Mouse (Mus musculus): ENCODE measurements at regions not wholly inside any gene's neighbourhood (a gene's known extent, or its start where the extent isn't known, plus 50 kb on each side); places are given as distances from the start of the nearest gene placed in this dataset.

DNA sequence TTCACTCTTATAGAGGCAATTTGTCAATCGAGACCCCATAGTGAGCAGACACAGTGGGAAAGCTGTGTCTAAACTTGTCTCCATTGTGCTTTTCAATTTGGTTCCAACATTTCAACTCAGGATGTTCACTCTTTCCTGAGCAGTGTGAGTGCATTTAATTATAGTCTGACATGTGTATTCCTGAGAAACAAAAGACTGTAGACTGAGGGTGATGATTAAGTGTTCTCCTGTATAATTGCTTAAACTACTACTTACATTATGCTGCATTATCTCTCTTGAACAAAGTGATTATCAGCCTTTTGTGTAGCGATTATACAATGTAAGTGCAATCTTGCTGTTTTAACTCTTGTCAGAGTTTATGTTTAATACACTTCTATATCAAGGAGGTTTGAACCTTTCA, 87.9 kb downstream of the 1700008P02Rik start:
- no peak for DNase-seq

DNA sequence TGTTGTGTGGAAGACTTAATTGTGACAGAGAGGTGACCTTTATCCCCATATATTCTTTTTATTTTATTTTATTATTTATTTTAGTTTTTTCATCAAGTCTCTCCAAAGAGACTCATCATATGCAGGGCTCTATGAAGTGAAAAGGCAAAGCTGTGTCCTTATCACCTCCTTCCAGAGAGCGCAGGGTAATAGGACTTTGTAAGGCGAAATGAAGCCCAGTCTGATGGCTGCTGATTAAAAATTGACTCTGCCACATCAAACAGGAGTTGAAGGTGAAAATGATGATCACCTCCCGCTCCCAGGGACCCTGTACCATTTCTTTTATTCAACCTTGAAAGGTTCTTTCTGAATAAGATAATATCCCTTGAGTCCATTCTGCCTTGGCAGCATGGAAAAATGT, 94.3 kb downstream of the 1700008P02Rik start:
- DNase-seq: no peak

DNA sequence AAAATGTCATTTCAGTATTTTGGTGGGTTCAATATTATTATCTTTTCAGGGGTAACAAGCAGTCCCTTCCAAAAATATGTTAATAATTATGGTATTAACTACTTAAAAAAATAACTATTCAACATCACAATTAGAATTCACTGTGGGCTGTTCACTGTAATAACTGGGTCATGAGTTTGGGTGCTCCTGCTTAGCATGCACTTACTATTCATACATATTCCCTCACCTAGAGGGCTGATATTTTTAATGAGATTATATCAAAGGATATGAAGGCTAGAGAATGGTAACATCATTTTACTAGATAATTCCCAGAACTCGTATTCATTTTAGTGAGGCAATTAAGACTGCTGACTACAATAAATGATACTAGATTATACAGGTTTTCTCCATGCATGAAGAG, 95.1 kb downstream of the 1700008P02Rik start:
- DNase-seq: no peak

DNA sequence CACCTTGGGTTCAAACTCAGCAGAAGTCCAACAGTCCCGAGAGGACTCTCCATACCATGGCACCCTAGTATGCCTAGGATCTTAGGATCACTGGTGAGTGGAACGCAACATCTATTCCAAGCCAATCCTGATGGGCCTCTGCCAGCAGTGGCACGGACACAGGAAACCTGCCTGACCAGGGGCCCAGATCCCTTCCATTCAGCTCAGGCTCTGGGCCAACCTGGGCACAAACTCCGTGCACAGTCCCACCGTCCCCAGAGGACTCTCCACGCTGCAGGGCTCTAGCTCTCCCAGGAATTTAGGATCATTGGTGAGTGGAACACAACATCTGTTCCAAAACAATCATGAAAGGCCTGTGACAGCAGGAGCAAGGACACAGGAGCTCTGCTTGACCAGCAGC, 108.9 kb downstream of the 1700008P02Rik start:
- DNase-seq: peak; percentile 5 to 23

DNA sequence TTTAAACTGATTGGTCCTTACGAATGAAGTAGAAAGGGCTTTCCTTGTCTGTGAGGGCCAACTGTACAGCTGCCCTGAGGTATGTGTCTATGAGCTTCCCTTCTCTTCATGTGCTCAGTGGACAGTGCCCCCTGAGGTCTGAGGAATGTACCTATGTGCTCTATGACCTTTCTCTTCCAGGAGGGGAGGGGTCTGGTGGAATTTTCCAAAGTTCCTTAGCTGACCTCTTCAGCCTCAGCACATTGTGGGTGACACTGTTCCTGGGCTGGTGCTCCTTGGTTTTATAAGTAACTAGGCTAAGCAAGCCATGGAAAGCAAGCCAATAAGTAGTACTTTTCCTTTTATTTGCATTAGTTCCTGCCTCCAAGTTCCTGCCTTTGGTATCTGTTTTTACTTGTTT, 116.1 kb downstream of the 1700008P02Rik start:
- DNase-seq: no peak

DNA sequence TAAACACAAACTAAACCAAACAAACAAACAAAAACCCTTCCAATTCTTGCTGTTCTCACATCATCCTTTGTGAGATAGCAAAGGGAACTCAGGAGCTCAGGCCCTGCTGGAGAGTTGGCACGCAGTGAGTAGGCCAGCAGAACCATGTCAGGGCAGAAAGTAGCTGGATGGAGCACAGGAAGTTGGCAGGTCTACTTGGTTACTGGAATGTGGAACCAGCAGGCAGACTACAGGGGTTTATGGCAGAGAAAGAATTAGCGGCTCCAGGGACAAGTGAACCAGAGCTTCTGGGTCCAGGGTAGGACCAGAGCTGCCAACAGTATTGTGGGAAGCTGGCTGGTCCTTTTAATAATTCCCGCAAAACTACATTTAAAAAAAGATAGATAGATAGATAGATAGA, 136.2 kb downstream of the 1700008P02Rik start:
- no peak for DNase-seq

DNA sequence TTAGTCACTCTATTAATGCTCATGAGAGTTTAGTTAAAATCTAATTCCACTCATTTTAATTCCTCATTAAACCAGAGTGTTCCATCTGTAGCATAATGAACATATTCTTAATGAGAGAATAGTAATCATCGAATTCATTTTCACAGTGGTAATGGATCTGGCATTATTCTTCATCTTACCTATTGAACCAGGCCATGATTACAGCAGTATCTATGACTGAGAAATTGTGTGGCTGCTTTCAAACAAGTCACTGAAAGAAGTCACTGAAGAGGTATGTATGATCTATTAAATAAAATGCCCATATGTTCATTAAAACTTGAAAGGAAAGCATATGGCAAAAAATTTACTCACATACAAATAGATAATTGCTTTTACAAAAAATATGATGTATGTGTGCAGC, 138.6 kb downstream of the 1700008P02Rik start:
- no peak for DNase-seq
